Mouse (Mus musculus) G1E (cell line): ENCODE results near the gene P4ha1. TPM values are rescaled to one million over a fixed set of nuclear protein-coding genes. Genes with fewer than 3 reads are reported as not detected.
"Not testable (repeated sequence)": the region's sequence is repeated elsewhere in the genome, so short reads cannot be mapped to it uniquely, and the experiment has no call there.

ENCODE experiments used
- ATAC-seq: 2 replicates; pipeline ENCODE4 v1.8.0; 2016; ENCODE audit warnings: mild to moderate bottlenecking; ENCODE audit not compliant: insufficient number of reproducible peaks, poor library complexity, low FRiP score, severe bottlenecking; ENCODE audit errors: extremely low read depth
- DNase-seq: peaks from one replicate; pipeline ENCODE4 v3.0.0; 2012; ENCODE audit warnings: low spot score
- H3K27me3 ChIP-seq: 2 replicates; pipeline ENCODE4 v1.6.1; 2012; ENCODE audit warnings: mild to moderate bottlenecking, low read length, inconsistent platforms; ENCODE audit not compliant: insufficient read depth
- H3K36me3 ChIP-seq: replicated peaks from 2 replicates; pipeline ENCODE3; 2012; ENCODE audit warnings: mild to moderate bottlenecking, inconsistent platforms
- H3K4me1 ChIP-seq: 2 replicates; pipeline ENCODE4 v1.6.1; 2012; ENCODE audit warnings: low read depth, low read length, inconsistent platforms, mixed read lengths; ENCODE audit not compliant: insufficient read depth
- H3K4me3 ChIP-seq: 2 replicates; pipeline ENCODE4 v1.5.1; 2012; ENCODE audit warnings: low read depth, mild to moderate bottlenecking, inconsistent platforms, low read length, moderate library complexity, mixed read lengths
- H3K9me3 ChIP-seq: replicated peaks from 2 replicates; pipeline ENCODE4 v1.6.1; 2012; ENCODE audit warnings: inconsistent platforms
- CTCF ChIP-seq: IDR thresholded peaks from 2 replicates; pipeline ENCODE4 v1.5.1; 2012; ENCODE audit warnings: low read depth, low read length, inconsistent platforms, mixed read lengths
- GATA1 ChIP-seq: IDR thresholded peaks from 2 replicates; pipeline ENCODE4 v1.6.1; 2012; ENCODE audit warnings: borderline replicate concordance, low read length, inconsistent platforms, mixed read lengths
- GATA2 ChIP-seq: IDR thresholded peaks from 2 replicates; pipeline ENCODE4 v1.6.1; 2012; ENCODE audit warnings: low read depth, low read length, inconsistent platforms, borderline replicate concordance
- POLR2AphosphoS5 ChIP-seq: IDR thresholded peaks from 2 replicates; pipeline ENCODE4 v1.6.1; 2012; ENCODE audit warnings: low read depth, low read length, inconsistent platforms; ENCODE audit not compliant: insufficient replicate concordance
- TAL1 ChIP-seq: conservative IDR thresholded peaks from 2 replicates; pipeline ENCODE4 v1.6.1; 2012; ENCODE audit warnings: low read depth, low read length, inconsistent platforms, mixed read lengths
- polyA plus RNA-seq: library from polyadenylated mRNA; stranded (reverse); fragments of >175 nt; gene quantifications from 2 replicates; pipeline ENCODE4 v1.2.3, GENCODE M21; 2012
- total RNA-seq, 2 experiments: library from RNA; stranded (forward) in 1 of 2; stranded (reverse) in 1 of 2; fragments of 200-1000 nt in 1 of 2; fragments of >200 nt in 1 of 2; fragmentation: Nextera tagmentation in 1 of 2; gene quantifications; 2 replicates each; pipeline ENCODE4 v1.2.3; 2014 to 2017

The P4ha1 gene
- total and polyA plus RNA-seq, 3 experiments, result 2.3 to 34.2 (median 34.2) TPM

DNA sequence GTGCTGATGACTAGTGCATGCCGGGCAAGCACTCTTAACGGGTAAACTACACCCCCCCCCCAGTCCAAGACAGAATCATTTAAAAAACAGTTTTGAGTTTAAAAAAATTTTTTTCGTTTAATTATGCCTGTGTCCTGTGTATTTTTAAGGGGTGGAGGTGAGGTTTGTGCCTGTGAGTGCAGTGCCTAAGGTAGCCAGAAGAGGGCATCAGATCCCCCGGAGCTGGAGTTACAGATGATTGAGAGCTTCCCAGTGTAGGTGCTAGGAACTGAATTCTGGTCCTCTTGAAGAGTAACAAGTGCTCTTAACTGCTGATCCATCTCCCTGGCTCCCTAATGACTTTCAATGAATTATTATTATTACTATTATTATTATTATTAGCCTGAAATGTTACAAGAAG, 55.6 kb downstream of the P4ha1 start:
- H3K27me3 ChIP-seq, result no peaks in the 10 kb centered on the region
- H3K36me3 ChIP-seq, result peaks cover 14% of the 10 kb centered on the region
- H3K9me3 ChIP-seq, result no peaks in the 10 kb centered on the region
- no peak for TF ChIP-seq POLR2AphosphoS5
- TF ChIP-seq TAL1, result no peak
- no peak for TF ChIP-seq CTCF
- no peak for TF ChIP-seq GATA1
- TF ChIP-seq GATA2, result no peak
- DNase-seq (no peak), ATAC-seq (no peak)
- H3K4me1 ChIP-seq, result peaks cover 8% of the 10 kb centered on the region
- H3K4me3 ChIP-seq, result no peak overlapping the region

DNA sequence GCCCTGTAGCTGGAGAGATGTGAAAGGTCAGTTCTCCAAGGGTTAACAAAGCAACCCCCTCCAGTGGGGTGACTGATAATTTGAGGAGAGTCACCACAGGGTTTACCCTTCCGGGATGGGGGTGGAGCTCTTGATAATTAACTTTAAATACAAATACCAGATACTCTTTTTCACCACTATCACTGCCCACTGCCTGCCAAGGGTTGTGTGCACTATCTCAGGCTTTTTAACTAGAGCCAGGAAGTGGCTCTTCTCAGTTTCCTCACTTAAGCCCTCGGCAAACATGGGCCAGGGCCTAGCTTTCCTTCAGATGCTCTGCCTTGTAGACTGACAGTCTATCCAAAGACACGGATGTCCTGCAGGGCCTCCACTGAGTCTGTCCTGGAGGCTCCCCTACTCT, 56.8 kb downstream of the P4ha1 start:
- DNase-seq (no peak), ATAC-seq (no peak)
- no peaks in the 10 kb centered on the region for H3K9me3 ChIP-seq
- no peak for TF ChIP-seq TAL1
- TF ChIP-seq GATA2, result no peak
- TF ChIP-seq GATA1, result no peak
- TF ChIP-seq CTCF, result no peak
- TF ChIP-seq POLR2AphosphoS5, result no peak
- H3K27me3 ChIP-seq, result no peaks in the 10 kb centered on the region
- peaks cover 8% of the 10 kb centered on the region for H3K4me1 ChIP-seq
- peaks cover 4% of the 10 kb centered on the region for H3K36me3 ChIP-seq
- no peak overlapping the region for H3K4me3 ChIP-seq

DNA sequence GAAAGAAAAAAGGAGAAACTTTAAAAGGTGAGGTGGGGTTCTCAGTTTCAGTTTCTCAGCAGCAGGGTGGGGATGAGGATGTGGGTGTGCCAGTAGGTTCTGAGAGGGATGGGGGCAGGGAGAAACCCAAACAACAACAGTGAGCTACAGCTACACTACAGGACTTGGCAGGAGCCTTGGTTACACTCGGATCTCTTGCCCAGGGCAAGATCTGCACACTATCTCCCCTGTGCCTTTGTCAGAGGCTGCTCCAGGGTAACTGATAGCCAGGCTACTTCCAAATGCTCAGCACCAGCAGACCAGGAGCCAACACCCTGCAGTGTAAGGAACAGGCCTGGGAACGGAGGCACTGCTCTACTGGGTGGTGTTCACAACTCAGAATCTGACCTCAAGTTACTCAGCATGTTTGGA, 57.3 kb downstream of the P4ha1 start:
- ATAC-seq, result no peak
- no peak for TF ChIP-seq TAL1
- TF ChIP-seq POLR2AphosphoS5, result no peak
- no peak for TF ChIP-seq GATA1
- no peak for TF ChIP-seq CTCF
- Histone ChIP-seq H3K36me3 (peaks cover 3% of the 10 kb centered on the region), H3K27me3 (no peaks in the 10 kb centered on the region), H3K9me3 (no peaks in the 10 kb centered on the region), H3K4me1 (peaks cover 8% of the 10 kb centered on the region), H3K4me3 (no peak overlapping the region)
- no peak for DNase-seq

DNA sequence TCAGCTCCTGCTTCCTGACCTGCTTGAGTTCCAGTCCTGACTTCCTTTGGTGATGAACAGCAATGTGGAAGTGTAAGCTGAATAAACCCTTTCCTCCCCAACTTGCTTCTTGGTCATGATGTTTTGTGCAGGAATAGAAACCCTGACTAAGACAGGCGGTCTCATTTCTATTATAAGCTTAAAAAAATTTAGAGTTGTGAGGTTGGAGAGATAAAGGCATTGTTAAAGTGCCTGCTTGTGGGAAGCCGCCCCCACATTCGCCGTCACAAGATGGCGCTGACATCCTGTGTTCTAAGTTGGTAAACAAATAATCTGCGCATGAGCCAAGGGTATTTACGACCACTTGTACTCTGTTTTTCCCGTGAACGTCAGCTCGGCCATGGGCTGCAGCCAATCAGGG, 58.5 kb downstream of the P4ha1 start:
- H3K36me3 ChIP-seq, result not testable (repeated sequence)

DNA sequence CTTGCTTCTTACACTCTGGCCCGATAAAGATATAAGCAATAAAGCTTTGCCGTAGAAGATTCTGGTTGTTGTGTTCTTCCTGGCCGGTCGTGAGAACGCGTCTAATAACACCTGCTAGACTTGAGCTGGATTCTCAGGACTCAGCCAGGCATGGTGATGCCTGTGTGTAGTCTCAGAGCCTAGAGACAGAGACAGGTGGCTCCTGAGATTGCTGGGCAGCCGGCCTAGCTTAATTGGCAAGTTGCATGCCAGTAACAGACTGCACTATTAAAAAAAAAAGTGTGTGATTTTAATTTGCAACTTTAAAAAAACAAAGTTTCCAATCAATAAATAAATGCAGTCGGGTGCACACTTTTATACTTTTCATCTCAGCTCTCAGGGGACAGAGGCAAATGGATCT, 63.9 kb downstream of the P4ha1 start:
- DNase-seq (no peak), ATAC-seq (no peak)
- no peak for TF ChIP-seq TAL1
- TF ChIP-seq GATA2, result no peak
- no peak for TF ChIP-seq GATA1
- TF ChIP-seq CTCF, result no peak
- no peak for TF ChIP-seq POLR2AphosphoS5
- H3K9me3 ChIP-seq, result peaks cover 5% of the 10 kb centered on the region
- no peak overlapping the region for H3K4me3 ChIP-seq
- H3K4me1 ChIP-seq, result peaks cover 8% of the 10 kb centered on the region
- H3K36me3 ChIP-seq, result no peaks in the 10 kb centered on the region
- no peaks in the 10 kb centered on the region for H3K27me3 ChIP-seq

More for the DNA sequence above, 58.5 kb downstream of the P4ha1 start:
- ATAC-seq, H3K4me3 ChIP-seq, DNase-seq, H3K4me1 ChIP-seq, H3K9me3 ChIP-seq, H3K27me3 ChIP-seq: not testable (repeated sequence)

DNA sequence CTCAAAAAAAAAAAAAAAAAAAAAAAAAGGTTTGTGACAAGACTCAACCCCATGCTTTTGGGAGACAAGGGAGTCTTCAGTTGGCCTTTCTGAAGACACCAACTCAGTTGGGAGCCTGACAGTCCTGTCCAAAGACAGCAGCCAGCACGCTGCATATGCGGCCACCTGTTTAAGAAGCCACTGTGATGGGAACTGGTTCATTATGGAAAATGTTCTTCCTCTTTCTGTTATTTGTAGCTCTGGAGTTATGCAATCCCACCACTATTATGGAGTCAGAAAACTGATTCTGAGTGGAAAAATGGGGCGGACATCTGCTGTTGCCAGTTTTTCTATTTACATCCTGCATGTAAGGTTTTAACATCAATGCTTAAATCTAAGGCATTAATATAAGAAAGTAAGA, 66.6 kb downstream of the P4ha1 start:
- TF ChIP-seq POLR2AphosphoS5 (no peak), CTCF (no peak)
- no peaks in the 10 kb centered on the region for H3K36me3 ChIP-seq
- no peaks in the 10 kb centered on the region for H3K27me3 ChIP-seq
- DNase-seq (no peak), ATAC-seq (no peak)
- peaks cover 5% of the 10 kb centered on the region for H3K9me3 ChIP-seq
- peaks cover 19% of the 10 kb centered on the region for H3K4me1 ChIP-seq
- H3K4me3 ChIP-seq, result no peak overlapping the region

DNA sequence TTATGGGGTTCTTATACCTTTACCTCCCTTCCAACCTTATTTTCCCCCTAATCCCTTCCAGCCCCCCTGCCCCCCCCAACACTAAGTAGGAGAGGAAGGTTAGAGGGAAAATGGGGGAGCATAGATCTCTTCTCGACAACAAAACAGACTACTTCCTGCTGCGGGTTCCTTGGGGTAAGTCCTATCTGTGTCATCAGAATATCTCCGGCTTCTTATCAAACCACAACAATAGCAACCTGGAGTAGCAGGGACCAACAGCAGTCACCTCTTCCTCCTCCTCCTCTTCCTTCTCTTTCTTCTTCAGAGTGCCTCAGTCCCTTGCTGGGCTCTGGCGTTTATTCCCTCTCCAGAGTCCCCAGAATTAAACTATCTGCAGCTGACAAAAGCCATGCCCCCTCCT, 68.8 kb downstream of the P4ha1 start:
- Histone ChIP-seq H3K36me3 (no peaks in the 10 kb centered on the region), H3K4me1 (peaks cover 19% of the 10 kb centered on the region), H3K9me3 (peaks cover 5% of the 10 kb centered on the region), H3K4me3 (no peak overlapping the region; the same call in 1 of the 2 replicates), H3K27me3 (no peaks in the 10 kb centered on the region)
- no peak for DNase-seq
- ATAC-seq, result peak; percentile 45
- TF ChIP-seq POLR2AphosphoS5 (no peak), TAL1 (no peak), GATA2 (no peak), GATA1 (no peak), CTCF (no peak)

DNA sequence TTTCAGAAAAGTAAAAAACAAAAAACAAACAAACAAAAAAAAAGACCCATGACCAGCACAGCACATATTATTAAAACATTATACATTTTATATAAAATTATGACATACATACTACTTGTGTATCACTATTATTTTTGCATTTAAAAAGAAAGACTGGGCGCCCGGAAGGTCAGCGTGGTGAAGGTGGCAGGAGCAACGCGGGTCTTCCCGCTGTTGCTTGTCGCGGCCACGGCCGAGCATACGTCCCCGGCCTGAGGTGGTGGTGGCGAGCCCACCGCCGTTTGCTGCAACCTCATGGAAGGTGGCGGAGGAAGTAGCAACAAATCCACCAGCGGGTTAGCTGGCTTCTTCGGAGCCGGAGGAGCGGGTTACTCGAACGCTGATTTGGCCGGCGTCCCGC, 72.4 kb downstream of the P4ha1 start, which contains the start of gene Gm10273:
Gene Gm10273 (plus strand): TSS at position 172 of the 400 bp plus-strand sequence.
- not testable (repeated sequence) for H3K36me3 ChIP-seq, ATAC-seq

More for the DNA sequence above, 72.4 kb downstream of the P4ha1 start, which contains the start of gene Gm10273:
- not testable (repeated sequence) for H3K9me3 ChIP-seq, DNase-seq, H3K27me3 ChIP-seq, H3K4me3 ChIP-seq
- H3K4me1 ChIP-seq, result peaks cover 19% of the 10 kb centered on the region
